Mouse (Mus musculus): ENCODE data around the gene Sv2c. TPM values are rescaled to one million over a fixed set of nuclear protein-coding genes. Genes with fewer than 3 reads are reported as not detected.
"Not testable (repeated sequence)": the region's sequence is repeated elsewhere in the genome, so short reads cannot be mapped to it uniquely, and the experiment has no call there.

The Sv2c gene
- polyA plus RNA-seq, 1 experiment: 0.48 TPM

- no peak overlapping the region for H3K27ac ChIP-seq (ENCODE audit: insufficient read depth, low read depth, low read length)
- no peaks in the 10 kb centered on the region for H3K36me3 ChIP-seq (ENCODE audit: control insufficient read depth, insufficient read depth, low read length)
- no peak for DNase-seq
- WGBS: 68% methylated on average over 2 of the region's 2 CpGs
- no peak overlapping the region for H3K4me3 ChIP-seq (ENCODE audit: insufficient read depth, low read depth, low read length)
- no peak for TF ChIP-seq POLR2A (IDR thresholded peaks at IDR 0.05; ENCODE audit: low read depth, low read length)
- no peak for TF ChIP-seq CTCF (conservative IDR thresholded peaks at IDR 0.05; ENCODE audit: insufficient read depth, insufficient read length, low read depth, low read length)
- no peaks in the 10 kb centered on the region for H3K4me1 ChIP-seq (ENCODE audit: control insufficient read depth, insufficient read depth, low read length)
- no peaks in the 10 kb centered on the region for H3K27me3 ChIP-seq (replicated peaks; ENCODE audit: control insufficient read depth, insufficient read depth, low read length)
Observed at GRCm38 (mm10) chr13:96112711-96113110, 19.7 kb downstream of the Sv2c start.

- WGBS: 51% methylated on average over 3 of the region's 3 CpGs
- no peaks in the 10 kb centered on the region for H3K4me1 ChIP-seq (ENCODE audit: control insufficient read depth, insufficient read depth, low read length)
- no peaks in the 10 kb centered on the region for H3K36me3 ChIP-seq (ENCODE audit: control insufficient read depth, insufficient read depth, low read length)
- TF ChIP-seq CTCF (conservative IDR thresholded peaks at IDR 0.05; ENCODE audit: insufficient read depth, insufficient read length, low read depth, low read length): no peak
- TF ChIP-seq POLR2A (IDR thresholded peaks at IDR 0.05; ENCODE audit: low read depth, low read length): no peak
- no peaks in the 10 kb centered on the region for H3K27me3 ChIP-seq (replicated peaks; ENCODE audit: control insufficient read depth, insufficient read depth, low read length)
- no peak for DNase-seq
- H3K4me3 ChIP-seq (ENCODE audit: insufficient read depth, low read depth, low read length): no peak overlapping the region
- no peak overlapping the region for H3K27ac ChIP-seq (ENCODE audit: insufficient read depth, low read depth, low read length)
Observed at GRCm38 (mm10) chr13:96110767-96111166, 21.6 kb downstream of the Sv2c start.

- Histone ChIP-seq H3K4me3 (ENCODE audit: insufficient read depth, low read depth, low read length) (no peak overlapping the region), H3K27me3 (replicated peaks; ENCODE audit: control insufficient read depth, insufficient read depth, low read length) (no peaks in the 10 kb centered on the region), H3K36me3 (ENCODE audit: control insufficient read depth, insufficient read depth, low read length) (no peaks in the 10 kb centered on the region), H3K4me1 (ENCODE audit: control insufficient read depth, insufficient read depth, low read length) (no peaks in the 10 kb centered on the region), H3K27ac (ENCODE audit: insufficient read depth, low read depth, low read length) (no peak overlapping the region)
- no peak for DNase-seq
- TF ChIP-seq CTCF (conservative IDR thresholded peaks at IDR 0.05; ENCODE audit: insufficient read depth, insufficient read length, low read depth, low read length) (no peak), POLR2A (IDR thresholded peaks at IDR 0.05; ENCODE audit: low read depth, low read length) (no peak)
- 61% methylated on average over 4 of the region's 4 CpGs for WGBS
Observed at GRCm38 (mm10) chr13:96106367-96106766, 26.0 kb downstream of the Sv2c start.

GRCm38 (mm10) chr13:96090929-96091328 is 41.4 kb downstream of the Sv2c start:
- no peak for TF ChIP-seq POLR2A (IDR thresholded peaks at IDR 0.05; ENCODE audit: low read depth, low read length)
- no peak for TF ChIP-seq CTCF (conservative IDR thresholded peaks at IDR 0.05; ENCODE audit: insufficient read depth, insufficient read length, low read depth, low read length)
- 74% methylated on average over 4 of the region's 4 CpGs for WGBS

GRCm38 (mm10) chr13:96085581-96086302 is 46.6 kb downstream of the Sv2c start:
- no peaks in the 10 kb centered on the region for H3K4me1 ChIP-seq (ENCODE audit: control insufficient read depth, insufficient read depth, low read length)
- WGBS: 88% methylated on average over 7 of the region's 7 CpGs
- TF ChIP-seq CTCF (conservative IDR thresholded peaks at IDR 0.05; ENCODE audit: insufficient read depth, insufficient read length, low read depth, low read length) (no peak), POLR2A (IDR thresholded peaks at IDR 0.05; ENCODE audit: low read depth, low read length) (no peak)

More at GRCm38 (mm10) chr13:96090929-96091328, 41.4 kb downstream of the Sv2c start:
- Histone ChIP-seq H3K27me3 (replicated peaks; ENCODE audit: control insufficient read depth, insufficient read depth, low read length) (no peaks in the 10 kb centered on the region), H3K27ac (ENCODE audit: insufficient read depth, low read depth, low read length) (no peak overlapping the region), H3K36me3 (ENCODE audit: control insufficient read depth, insufficient read depth, low read length) (no peaks in the 10 kb centered on the region), H3K4me1 (ENCODE audit: control insufficient read depth, insufficient read depth, low read length) (no peaks in the 10 kb centered on the region), H3K4me3 (ENCODE audit: insufficient read depth, low read depth, low read length) (no peak overlapping the region)
- no peak for DNase-seq

GRCm38 (mm10) chr13:96081754-96082153 is 50.6 kb downstream of the Sv2c start, which contains the start of gene Gm17190:
Gene Gm17190 (plus strand): TSS chr13:96082054.
- H3K27ac ChIP-seq (ENCODE audit: insufficient read depth, low read depth, low read length); H3K4me1 ChIP-seq (ENCODE audit: control insufficient read depth, insufficient read depth, low read length); H3K36me3 ChIP-seq (ENCODE audit: control insufficient read depth, insufficient read depth, low read length); DNase-seq; H3K4me3 ChIP-seq (ENCODE audit: insufficient read depth, low read depth, low read length); H3K27me3 ChIP-seq (replicated peaks; ENCODE audit: control insufficient read depth, insufficient read depth, low read length): not testable (repeated sequence)
- 91% methylated on average over 1 of the region's 1 CpGs for WGBS

More at GRCm38 (mm10) chr13:96085581-96086302, 46.6 kb downstream of the Sv2c start:
- no peaks in the 10 kb centered on the region; the same call in 1 of the 2 replicates for H3K27me3 ChIP-seq (replicated peaks; ENCODE audit: control insufficient read depth, insufficient read depth, low read length)
- no peak overlapping the region for H3K27ac ChIP-seq (ENCODE audit: insufficient read depth, low read depth, low read length)
- H3K36me3 ChIP-seq (ENCODE audit: control insufficient read depth, insufficient read depth, low read length): no peaks in the 10 kb centered on the region
- no peak overlapping the region for H3K4me3 ChIP-seq (ENCODE audit: insufficient read depth, low read depth, low read length)
- no peak for DNase-seq

GRCm38 (mm10) chr13:96081276-96081675 is 51.1 kb downstream of the Sv2c start, which contains the start of gene Gm20075:
Gene Gm20075 (minus strand): TSS chr13:96081376.
- 84% methylated on average over 3 of the region's 3 CpGs for WGBS
- not testable (repeated sequence) for DNase-seq; H3K36me3 ChIP-seq (ENCODE audit: control insufficient read depth, insufficient read depth, low read length)

More at GRCm38 (mm10) chr13:96081276-96081675, 51.1 kb downstream of the Sv2c start, which contains the start of gene Gm20075:
- not testable (repeated sequence) for H3K4me3 ChIP-seq (ENCODE audit: insufficient read depth, low read depth, low read length); H3K27ac ChIP-seq (ENCODE audit: insufficient read depth, low read depth, low read length); H3K4me1 ChIP-seq (ENCODE audit: control insufficient read depth, insufficient read depth, low read length); H3K27me3 ChIP-seq (replicated peaks; ENCODE audit: control insufficient read depth, insufficient read depth, low read length)

Data from kidney, adult 2 months (tissue).